Mouse (Mus musculus) midbrain, embryonic 13.5 days (tissue): ENCODE data around the gene Ifnl3. TPM values are rescaled to one million over a fixed set of nuclear protein-coding genes. Genes with fewer than 3 reads are reported as not detected.

ENCODE experiments used
- ATAC-seq: fragments of 200-750 bp; cut with Nextera tagmentation; 2 replicates; pipeline ENCODE4 v1.8.0; 2017; ENCODE audit warnings: mild to moderate bottlenecking, moderate TSS enrichment, moderate library complexity
- H3K27ac ChIP-seq: fragments of 300-500 bp; sonication (generic); 2 replicates; pipeline ENCODE4 v1.5.1; 2015; ENCODE audit warnings: inconsistent platforms, mild to moderate bottlenecking, moderate library complexity
- H3K27me3 ChIP-seq: fragments of 300-500 bp; sonication (generic); 2 replicates; pipeline ENCODE4 v1.6.1; 2015; ENCODE audit warnings: mild to moderate bottlenecking, inconsistent platforms
- H3K36me3 ChIP-seq: fragments of 300-500 bp; sonication (generic); 2 replicates; pipeline ENCODE4 v1.6.1; 2015; ENCODE audit warnings: mild to moderate bottlenecking, inconsistent platforms
- H3K4me1 ChIP-seq: fragments of 300-500 bp; sonication (generic); replicated peaks from 2 replicates; pipeline ENCODE4 v1.6.1; 2015; ENCODE audit warnings: inconsistent platforms
- H3K4me2 ChIP-seq: fragments of 300-500 bp; sonication (generic); replicated peaks from 2 replicates; pipeline ENCODE4 v1.6.1; 2015; ENCODE audit warnings: moderate library complexity, mild to moderate bottlenecking, inconsistent platforms
- H3K4me3 ChIP-seq: fragments of 300-500 bp; sonication (generic); replicated peaks from 2 replicates; pipeline ENCODE4 v1.5.1; 2015; ENCODE audit warnings: mild to moderate bottlenecking, inconsistent platforms
- H3K9ac ChIP-seq: fragments of 300-500 bp; sonication (generic); replicated peaks from 2 replicates; pipeline ENCODE4 v1.6.1; 2015; ENCODE audit warnings: mild to moderate bottlenecking, inconsistent platforms
- H3K9me3 ChIP-seq: fragments of 300-500 bp; sonication (generic); 2 replicates; pipeline ENCODE4 v1.6.1; 2016; ENCODE audit warnings: mild to moderate bottlenecking, inconsistent platforms
- WGBS: fragments of 180-500 bp; shearing (Covaris S2); methylation state at CpG from one replicate; pipeline ENCODE4 v1.1.7; 2015; 5-methylcytosine and 5-hydroxymethylcytosine counted together
- microRNA-seq: library from miRNA; unstranded; fragments of <30 nt; microRNA quantifications from one replicate; pipeline ENCODE4, GENCODE M21; 2016
- polyA plus RNA-seq: library from polyadenylated mRNA; unstranded; fragments of >200 nt; fragmentation: Nextera tagmentation; extraction: Ambion mirVana; gene quantifications from 2 replicates; pipeline ENCODE4 v1.2.1, GENCODE M21; 2015

Gene Ifnl3
- polyA plus RNA-seq, 1 experiment from 2014 or later, result not detected

- Histone ChIP-seq H3K4me2 (no peak overlapping the region), H3K4me3 (no peak overlapping the region), H3K9ac (no peak overlapping the region), H3K27me3 (no peaks in the 10 kb centered on the region), H3K27ac (no peak overlapping the region), H3K36me3 (peaks cover 59% of the 10 kb centered on the region), H3K9me3 (no peaks in the 10 kb centered on the region), H3K4me1 (peaks cover 19% of the 10 kb centered on the region; the same call in 1 of the 2 replicates)
- ATAC-seq, result no peak
Measured at GRCm38 (mm10) chr7:28568253-28568652, 45.6 kb downstream of the Ifnl3 start.

- Histone ChIP-seq H3K9me3 (no peaks in the 10 kb centered on the region), H3K4me1 (peaks cover 19% of the 10 kb centered on the region; the same call in 1 of the 2 replicates), H3K9ac (no peak overlapping the region), H3K27ac (peak overlapping the region; percentile 9; the same call in 1 of the 2 replicates), H3K4me2 (no peak overlapping the region), H3K36me3 (peaks cover 37% of the 10 kb centered on the region), H3K4me3 (no peak overlapping the region), H3K27me3 (no peaks in the 10 kb centered on the region)
- 82% methylated on average over 12 of the region's 12 CpGs for WGBS
- no peak for ATAC-seq
Measured at GRCm38 (mm10) chr7:28570291-28570981, 47.8 kb downstream of the Ifnl3 start.

- peaks cover 19% of the 10 kb centered on the region; the same call in 1 of the 2 replicates for H3K4me1 ChIP-seq
- no peaks in the 10 kb centered on the region for H3K9me3 ChIP-seq
- H3K9ac ChIP-seq, result no peak overlapping the region
- no peak for ATAC-seq
- H3K36me3 ChIP-seq, result peaks cover 30% of the 10 kb centered on the region
- H3K4me2 ChIP-seq, result no peak overlapping the region
- peak overlapping the region; percentile 9; the same call in 1 of the 2 replicates for H3K27ac ChIP-seq
- H3K4me3 ChIP-seq, result no peak overlapping the region
- WGBS, result 53% methylated on average over 5 of the region's 5 CpGs
- H3K27me3 ChIP-seq, result no peaks in the 10 kb centered on the region
Measured at GRCm38 (mm10) chr7:28570982-28571682, 48.5 kb downstream of the Ifnl3 start.

DNA sequence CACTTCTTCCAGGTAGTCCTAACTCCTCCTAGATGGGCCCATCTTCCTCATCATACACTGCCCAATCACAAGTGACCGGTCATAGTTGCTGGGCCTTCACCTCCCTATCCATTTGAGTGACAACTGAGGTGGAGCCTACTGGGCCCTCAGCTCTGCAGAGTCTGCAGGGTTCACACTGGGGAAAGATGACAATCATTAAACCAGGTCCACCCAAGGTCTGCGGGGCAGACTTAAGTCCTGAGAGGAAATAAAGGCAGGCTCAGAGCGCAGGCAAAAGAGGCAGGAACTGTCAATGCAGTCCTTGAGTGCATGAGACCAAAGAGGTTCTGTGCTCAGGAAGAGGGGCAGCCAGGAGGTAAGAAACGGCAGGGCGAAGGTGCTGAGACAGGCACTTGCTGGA, 50.1 kb downstream of the Ifnl3 start:
- Histone ChIP-seq H3K36me3 (peaks cover 15% of the 10 kb centered on the region), H3K4me2 (no peak overlapping the region), H3K9me3 (no peaks in the 10 kb centered on the region), H3K27ac (no peak overlapping the region), H3K9ac (no peak overlapping the region), H3K4me1 (peaks cover 25% of the 10 kb centered on the region; the same call in 1 of the 2 replicates), H3K27me3 (no peaks in the 10 kb centered on the region), H3K4me3 (no peak overlapping the region)
- ATAC-seq, result no peak
- WGBS, result 95% methylated on average over 5 of the region's 5 CpGs

DNA sequence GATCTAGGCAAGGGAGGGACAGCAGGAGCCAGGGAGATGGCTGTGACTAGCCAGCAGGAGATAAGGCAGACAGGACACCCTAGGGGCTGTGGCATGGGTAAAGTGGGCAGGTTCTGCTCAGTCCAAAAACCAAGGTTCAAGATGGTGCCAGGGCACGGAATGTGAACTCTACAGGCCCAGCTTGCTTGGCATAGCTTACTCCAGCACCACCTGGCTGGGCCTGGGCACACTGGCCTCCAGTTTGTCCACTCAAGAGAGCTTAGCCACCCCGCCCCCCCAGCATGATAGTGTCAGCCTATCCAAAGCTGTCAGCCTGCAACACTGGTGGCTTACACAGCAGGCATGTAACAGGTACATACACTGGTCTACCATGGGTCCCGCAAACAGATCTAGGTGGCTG, 50.6 kb downstream of the Ifnl3 start:
- Histone ChIP-seq H3K4me2 (no peak overlapping the region), H3K36me3 (peaks cover 11% of the 10 kb centered on the region; the same call in 1 of the 2 replicates), H3K4me3 (no peak overlapping the region), H3K27ac (no peak overlapping the region), H3K27me3 (no peaks in the 10 kb centered on the region), H3K9me3 (no peaks in the 10 kb centered on the region), H3K4me1 (peaks cover 25% of the 10 kb centered on the region; the same call in 1 of the 2 replicates), H3K9ac (no peak overlapping the region)
- WGBS, result 95% methylated on average over 3 of the region's 3 CpGs
- no peak for ATAC-seq

Small RNA genes lying within 50 kb of the gene (microRNA-seq; reads per million reads assigned to microRNA genes)
- 0.62 reads per million for gene Mir7049

Other genes with a start within 250 kb of the Ifnl3 start
- gene Eid2b, start 245.1 kb upstream of the Ifnl3 start, polyA plus RNA-seq, result 36.7 and 41.4 TPM in 2 replicates
- gene Selenov, start 231.7 kb upstream of the Ifnl3 start, polyA plus RNA-seq, result 0.44 and 1.00 TPM in 2 replicates
- gene Dll3, start 220.6 kb upstream of the Ifnl3 start, polyA plus RNA-seq, result 29.3 and 41.5 TPM in 2 replicates
- 153 TPM in 2 replicates for gene Timm50, start 210.8 kb upstream of the Ifnl3 start, polyA plus RNA-seq
- gene Supt5, start 184.1 kb upstream of the Ifnl3 start, polyA plus RNA-seq, result 98.8 and 99.2 TPM in 2 replicates
- 531 and 537 TPM in 2 replicates for gene Rps16, start 172.2 kb upstream of the Ifnl3 start, polyA plus RNA-seq
- 34.5 and 37.6 TPM in 2 replicates for gene Plekhg2, start 150.2 kb upstream of the Ifnl3 start, polyA plus RNA-seq
- 3.1 and 4.2 TPM in 2 replicates for gene Zfp36, start 142.6 kb upstream of the Ifnl3 start, polyA plus RNA-seq
- 43.4 and 49.5 TPM in 2 replicates for gene Med29, start 130.1 kb upstream of the Ifnl3 start, polyA plus RNA-seq
- 97.9 and 99.2 TPM in 2 replicates for gene Paf1, start 129.9 kb upstream of the Ifnl3 start, polyA plus RNA-seq
- 3.0 and 4.7 TPM in 2 replicates for gene Gmfg, start 85.4 kb upstream of the Ifnl3 start, polyA plus RNA-seq
- 9.1 and 11.8 TPM in 2 replicates for gene Lrfn1, start 70.9 kb upstream of the Ifnl3 start, polyA plus RNA-seq
- not detected in 2 replicates for gene Ifnl2, start 12.4 kb upstream of the Ifnl3 start, polyA plus RNA-seq
- not detected in 2 replicates for gene Sycn, start 18.0 kb downstream of the Ifnl3 start, polyA plus RNA-seq
- gene Nccrp1, start 24.4 kb downstream of the Ifnl3 start, polyA plus RNA-seq, result not detected in 2 replicates
- gene Samd4b, start 75.3 kb downstream of the Ifnl3 start, polyA plus RNA-seq, result 20.0 and 25.7 TPM in 2 replicates
- gene Pak4, start 75.3 kb downstream of the Ifnl3 start, polyA plus RNA-seq, result 25.6 and 28.0 TPM in 2 replicates
- gene Acp7, start 108.5 kb downstream of the Ifnl3 start, polyA plus RNA-seq, result not detected in 2 replicates
- gene Fbxo27, start 170.0 kb downstream of the Ifnl3 start, polyA plus RNA-seq, result 5.7 and 5.8 TPM in 2 replicates
- gene Fbxo17, start 194.0 kb downstream of the Ifnl3 start, polyA plus RNA-seq, result 3.3 and 4.0 TPM in 2 replicates
- 108 and 112 TPM in 2 replicates for gene Mrps12, start 219.0 kb downstream of the Ifnl3 start, polyA plus RNA-seq
- gene Sars2, start 219.2 kb downstream of the Ifnl3 start, polyA plus RNA-seq, result 22.4 and 22.9 TPM in 2 replicates
- gene Ccer2, start 233.3 kb downstream of the Ifnl3 start, polyA plus RNA-seq, result 0.26 and 0.58 TPM in 2 replicates
- gene Sirt2, start 243.9 kb downstream of the Ifnl3 start, polyA plus RNA-seq, result 102 and 108 TPM in 2 replicates
- 52.7 and 56.7 TPM in 2 replicates for gene Nfkbib, start 244.7 kb downstream of the Ifnl3 start, polyA plus RNA-seq